Mouse (Mus musculus) megakaryocyte, embryonic 14.5 days (primary cell): ENCODE results near the gene Zfp12.

ENCODE experiments used
- FLI1 ChIP-seq: IDR thresholded peaks from 2 replicates; pipeline ENCODE4 v1.6.1; 2012; ENCODE audit warnings: low read length, inconsistent platforms, mixed read lengths
- GATA1 ChIP-seq: IDR thresholded peaks from 3 replicates; pipeline ENCODE4 v1.6.1; 2012; ENCODE audit warnings: mixed read lengths, low read length, inconsistent platforms, borderline replicate concordance

DNA sequence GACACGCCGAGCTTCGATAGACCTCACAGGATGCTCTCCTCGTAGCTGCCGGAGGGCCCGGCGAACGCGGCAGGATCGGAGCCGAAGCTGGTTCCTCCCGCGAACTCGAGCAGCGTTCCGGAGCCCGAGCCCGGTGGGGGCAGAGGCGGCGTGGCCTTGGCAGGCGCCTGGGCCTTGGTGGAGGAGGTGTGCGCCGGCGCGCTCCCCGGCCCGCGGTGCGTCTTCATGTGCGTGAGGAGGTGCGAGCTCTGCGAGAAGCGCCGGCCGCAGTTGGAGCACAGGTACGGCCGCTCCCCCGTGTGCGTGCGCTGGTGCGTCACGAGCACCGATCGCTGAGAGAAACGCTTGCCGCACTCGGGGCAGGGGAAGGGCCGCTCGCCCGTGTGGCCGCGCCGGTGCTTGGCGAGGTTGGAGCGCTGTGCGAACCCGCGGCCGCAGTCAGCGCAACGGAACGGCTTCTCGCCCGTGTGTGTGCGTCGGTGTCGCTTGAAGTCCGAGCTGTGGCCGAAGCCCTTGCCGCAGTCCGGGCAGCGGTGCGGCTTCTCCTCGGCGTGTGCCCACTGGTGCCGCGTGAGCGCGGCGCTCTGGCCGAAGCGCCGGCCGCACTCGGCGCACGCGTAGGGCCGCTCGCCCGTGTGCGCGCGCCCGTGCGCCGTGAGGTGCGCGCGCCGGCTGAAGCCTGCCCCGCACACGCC is 18.4 kb downstream of the Zfp12 start:
- no peak for TF ChIP-seq GATA1
- no peak for TF ChIP-seq FLI1
